Mouse (Mus musculus): ENCODE results near the gene Alpl. TPM values are rescaled to one million over a fixed set of nuclear protein-coding genes. Genes with fewer than 3 reads are reported as not detected.

Gene Alpl
- total and polyA plus RNA-seq, 3 experiments: not detected

DNA sequence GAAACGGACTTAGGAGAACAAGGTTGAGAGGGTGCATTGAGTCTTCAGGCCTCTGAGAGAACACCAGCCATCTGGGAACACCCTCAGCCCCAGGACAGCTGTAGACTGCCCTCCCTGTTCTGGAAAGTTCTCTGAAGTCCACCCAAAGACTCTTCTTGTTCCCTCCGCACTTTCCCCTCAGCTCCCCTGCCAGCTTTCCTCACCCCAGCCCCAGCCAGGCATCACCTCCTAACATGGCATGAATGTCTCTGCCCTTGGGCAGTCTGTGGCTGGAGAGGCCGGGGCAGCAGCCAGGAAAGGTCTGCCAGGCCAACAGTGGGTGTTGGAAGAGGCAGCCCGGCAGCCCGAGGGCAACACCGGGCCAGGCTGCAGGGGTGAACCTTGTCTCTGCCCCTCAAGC is 27.4 kb downstream of the Alpl start:
- no peaks in the 10 kb centered on the region for H3K79me2 ChIP-seq (ENCODE audit: control insufficient read depth, insufficient read depth, low read length, poor library complexity)
- no peak overlapping the region for H3K9ac ChIP-seq (ENCODE audit: control insufficient read depth, low read depth, low read length, poor library complexity, severe bottlenecking)
- TF ChIP-seq POLR2A (IDR thresholded peaks at IDR 0.05; ENCODE audit: control insufficient read depth in 1 of 2, insufficient read depth in 1 of 2, low read depth in 1 of 2, low read length in 2 of 2, poor library complexity in 1 of 2) (no peak), ZKSCAN1 (IDR thresholded peaks at IDR 0.05; ENCODE audit: low read depth, low read length) (no peak), CHD1 (IDR thresholded peaks at IDR 0.05; ENCODE audit: low read depth, low read length) (no peak), E2F4 (IDR thresholded peaks at IDR 0.05; ENCODE audit: borderline replicate concordance, low read depth, low read length) (no peak), MAFK (IDR thresholded peaks at IDR 0.05; ENCODE audit: borderline replicate concordance, low read depth, low read length) (no peak), CHD2 (IDR thresholded peaks at IDR 0.05; ENCODE audit: low read length) (no peak), GABPA (IDR thresholded peaks at IDR 0.05; ENCODE audit: low read depth, low read length) (no peak), MXI1 (IDR thresholded peaks at IDR 0.05; ENCODE audit: low read depth, low read length) (no peak), KAT2A (conservative IDR thresholded peaks at IDR 0.05; ENCODE audit: low read depth, low read length) (no peak), HCFC1 (IDR thresholded peaks at IDR 0.05; ENCODE audit: low read depth, low read length) (no peak), TAL1 (IDR thresholded peaks at IDR 0.05; ENCODE audit: low read length) (no peak), POLR2AphosphoS5 (IDR thresholded peaks at IDR 0.05; ENCODE audit: borderline replicate concordance, low read depth, low read length) (no peak), TCF12 (IDR thresholded peaks at IDR 0.05; ENCODE audit: low read depth, low read length) (no peak), JUND (IDR thresholded peaks at IDR 0.05; ENCODE audit: low read depth, low read length) (no peak), USF2 (IDR thresholded peaks at IDR 0.05; ENCODE audit: borderline replicate concordance in 1 of 2, insufficient read depth in 1 of 2, low read depth in 1 of 2, low read length in 2 of 2) (no peak), CTCF (IDR thresholded peaks at IDR 0.05 in 2 of 3, conservative IDR thresholded peaks at IDR 0.05 in 1 of 3; ENCODE audit: control insufficient read depth in 1 of 3, insufficient read depth in 1 of 3, low read depth in 2 of 3, low read length in 3 of 3, poor library complexity in 1 of 3, severe bottlenecking in 1 of 3) (no peak), RCOR1 (IDR thresholded peaks at IDR 0.05; ENCODE audit: low read depth, low read length) (no peak), ELF1 (IDR thresholded peaks at IDR 0.05; ENCODE audit: low read depth, low read length) (no peak), BHLHE40 (IDR thresholded peaks at IDR 0.05; ENCODE audit: borderline replicate concordance, low read depth, low read length) (no peak)
- DNase-seq (ENCODE audit: low read depth, low spot score): no peak
- H3K27me3 ChIP-seq (ENCODE audit: control insufficient read depth in 1 of 2, insufficient read depth in 2 of 2, low read length in 2 of 2): peaks cover 0 to 5% of the 10 kb centered on the region in 2 experiments; a peak in 2 of 4 replicates
- no peak overlapping the region for H3K4me3 ChIP-seq (ENCODE audit: control insufficient read depth in 1 of 2, insufficient read depth in 1 of 2, low read depth in 2 of 2, low read length in 2 of 2)
- H3K36me3 ChIP-seq (ENCODE audit: control insufficient read depth in 1 of 2, insufficient read depth in 2 of 2, low read length in 2 of 2): no peaks in the 10 kb centered on the region
- no peaks in the 10 kb centered on the region for H3K9me3 ChIP-seq (replicated peaks; ENCODE audit: insufficient read depth, low read length)
- no peak overlapping the region for H3K27ac ChIP-seq (ENCODE audit: control insufficient read depth, low read depth, low read length)
- no peaks in the 10 kb centered on the region for H3K4me1 ChIP-seq (ENCODE audit: control insufficient read depth in 1 of 2, insufficient read depth in 2 of 2, low read length in 2 of 2)

DNA sequence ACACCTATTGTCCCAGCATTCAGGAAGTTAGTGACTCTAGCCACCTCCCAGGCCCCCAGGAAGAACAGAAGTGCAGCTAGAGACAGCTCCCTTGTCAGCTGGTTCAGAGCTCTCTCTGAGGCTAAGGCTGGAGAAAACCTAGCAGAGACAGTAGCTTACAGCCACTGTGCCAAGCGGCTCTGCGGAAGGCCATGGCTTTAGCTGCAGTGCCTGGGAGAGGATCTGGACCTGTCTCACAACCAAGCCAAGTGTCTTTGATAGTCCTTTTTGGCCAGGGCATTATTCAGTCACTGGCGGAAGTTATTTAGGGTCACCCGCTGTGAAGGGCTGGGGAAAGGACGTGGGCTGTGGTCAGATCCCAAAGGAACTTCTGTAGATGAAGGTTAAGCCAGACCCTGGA is 27.8 kb downstream of the Alpl start:
- no peak for TF ChIP-seq UBTF (IDR thresholded peaks at IDR 0.05; ENCODE audit: borderline replicate concordance, insufficient read depth, low read depth, low read length)
- no peak for TF ChIP-seq MXI1 (IDR thresholded peaks at IDR 0.05; ENCODE audit: low read depth, low read length)
- no peak for TF ChIP-seq MAX (IDR thresholded peaks at IDR 0.05; ENCODE audit: low read length)
- DNase-seq (ENCODE audit: low read depth, low spot score): no peak
- H3K27me3 ChIP-seq (ENCODE audit: control insufficient read depth in 1 of 2, insufficient read depth in 2 of 2, low read length in 2 of 2): peaks cover 0 to 5% of the 10 kb centered on the region in 2 experiments; a peak in 2 of 4 replicates
- H3K9ac ChIP-seq (ENCODE audit: control insufficient read depth, low read depth, low read length, poor library complexity, severe bottlenecking): no peak overlapping the region
- H3K9me3 ChIP-seq (replicated peaks; ENCODE audit: insufficient read depth, low read length): no peaks in the 10 kb centered on the region
- no peaks in the 10 kb centered on the region for H3K79me2 ChIP-seq (ENCODE audit: control insufficient read depth, insufficient read depth, low read length, poor library complexity)
- H3K27ac ChIP-seq (ENCODE audit: control insufficient read depth, low read depth, low read length): no peak overlapping the region
- H3K4me1 ChIP-seq (ENCODE audit: control insufficient read depth in 1 of 2, insufficient read depth in 2 of 2, low read length in 2 of 2): no peaks in the 10 kb centered on the region
- H3K36me3 ChIP-seq (ENCODE audit: control insufficient read depth in 1 of 2, insufficient read depth in 2 of 2, low read length in 2 of 2): no peaks in the 10 kb centered on the region
- no peak overlapping the region for H3K4me3 ChIP-seq (ENCODE audit: control insufficient read depth in 1 of 2, insufficient read depth in 1 of 2, low read depth in 2 of 2, low read length in 2 of 2)
